Mouse (Mus musculus) skeletal muscle tissue, adult 2 months (tissue): ENCODE data around the gene 0610037L13Rik.

Experiments used
- DNase-seq: peaks from one replicate; pipeline ENCODE4 v3.0.0-alpha.2; 2012; ENCODE audit warnings: low read depth, low spot score

0610037L13Rik gene

DNA sequence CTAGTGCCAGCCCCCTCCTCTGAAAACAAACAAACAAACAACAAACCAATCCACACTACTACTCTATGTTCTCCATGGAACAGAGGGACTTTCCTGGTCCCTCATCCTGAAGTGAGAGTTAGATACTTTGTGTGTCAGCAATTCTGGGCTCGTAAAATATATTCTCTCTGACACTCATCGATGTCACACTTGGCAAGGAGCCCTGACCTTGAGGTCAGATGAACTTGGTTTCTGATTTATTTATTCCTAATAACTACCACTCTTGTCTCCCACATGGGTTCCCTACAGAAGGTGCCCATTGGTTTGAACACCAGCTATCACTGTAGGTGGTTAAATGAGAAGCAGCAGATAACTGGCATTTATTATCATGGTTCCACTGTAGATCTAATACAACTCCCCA, 30.7 kb downstream of the 0610037L13Rik start:
- no peak for DNase-seq

DNA sequence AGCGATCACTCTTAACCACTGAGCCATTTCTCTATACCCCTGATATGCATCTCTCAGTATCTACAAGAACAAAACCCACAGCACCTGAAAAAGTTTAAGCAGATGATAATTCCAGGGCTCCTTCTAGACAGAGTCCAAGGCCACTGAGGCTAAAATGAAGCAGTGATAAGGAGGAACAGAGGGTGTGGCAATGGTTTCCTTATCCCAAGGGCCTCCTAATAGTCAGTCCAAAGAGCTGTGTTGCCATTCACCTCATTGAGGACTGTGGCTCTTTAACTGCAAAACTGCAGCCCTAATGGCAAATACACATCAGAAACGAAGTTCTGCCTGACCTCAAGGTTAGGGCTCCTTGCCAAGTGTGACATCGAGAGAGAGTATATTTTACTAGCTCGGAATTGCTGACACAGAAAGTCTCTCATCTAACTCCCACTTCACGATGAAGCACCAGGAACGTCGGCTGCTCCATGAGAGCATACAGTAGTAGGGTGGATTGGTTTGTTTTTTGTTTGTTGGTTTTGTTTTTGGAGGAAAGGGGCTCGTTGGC, 31.6 kb downstream of the 0610037L13Rik start:
- no peak for DNase-seq

DNA sequence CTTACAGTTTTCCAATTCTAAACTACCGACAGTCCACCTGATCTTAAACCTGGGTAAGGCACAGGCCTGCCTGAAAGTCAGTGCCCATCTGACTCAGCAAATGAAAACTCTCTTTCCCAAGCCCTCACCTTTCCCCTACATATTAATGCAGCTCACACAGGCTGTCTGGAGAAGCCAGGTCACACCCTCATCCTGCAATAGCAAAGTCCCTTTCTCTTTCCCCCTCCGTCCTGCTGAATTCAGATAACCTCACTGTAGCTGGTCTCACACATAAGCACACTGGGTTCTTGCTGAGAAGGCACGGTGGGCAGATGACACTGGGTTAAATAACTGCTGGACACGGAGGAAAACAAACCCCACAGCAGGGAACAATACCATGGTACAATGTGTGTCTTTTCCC, 32.3 kb downstream of the 0610037L13Rik start:
- no peak for DNase-seq

DNA sequence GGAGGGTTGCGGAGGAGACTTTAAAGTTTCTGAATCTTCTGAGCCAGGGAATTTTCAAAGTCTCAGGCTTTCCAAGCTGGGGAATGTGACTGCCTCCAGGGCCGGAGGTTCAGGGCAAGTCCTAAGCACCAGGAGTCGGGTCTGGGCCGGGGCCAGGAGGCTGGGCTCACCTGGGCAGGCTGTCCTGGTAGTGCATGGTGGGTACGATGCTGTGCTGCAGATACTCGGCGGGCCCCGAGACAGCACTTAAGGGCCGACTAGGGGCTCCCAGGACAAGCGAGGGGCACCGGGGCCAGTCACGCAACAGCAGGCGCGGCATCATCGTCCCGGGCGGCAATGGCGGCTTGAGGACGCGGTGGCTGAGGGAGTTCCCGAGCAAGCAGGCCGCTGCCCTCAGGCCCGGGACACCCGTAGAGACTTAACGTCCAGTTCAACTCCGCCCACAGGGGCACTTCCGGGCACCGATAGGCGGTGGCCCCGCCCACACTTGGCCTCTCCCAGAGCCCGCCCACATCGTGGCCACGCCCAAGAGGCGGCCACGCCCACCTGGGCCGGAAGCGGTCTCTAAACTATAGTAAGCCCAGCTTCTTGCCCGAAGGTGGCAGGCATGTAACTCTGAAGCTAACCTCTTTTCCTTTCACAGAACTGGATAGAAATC, 33.7 kb downstream of the 0610037L13Rik start, which contains the start of gene Cpt2:
Cpt2 (minus strand) TSS at position 466 of the 658 bp plus-strand sequence.
- DNase-seq, result peak; percentile 97

DNA sequence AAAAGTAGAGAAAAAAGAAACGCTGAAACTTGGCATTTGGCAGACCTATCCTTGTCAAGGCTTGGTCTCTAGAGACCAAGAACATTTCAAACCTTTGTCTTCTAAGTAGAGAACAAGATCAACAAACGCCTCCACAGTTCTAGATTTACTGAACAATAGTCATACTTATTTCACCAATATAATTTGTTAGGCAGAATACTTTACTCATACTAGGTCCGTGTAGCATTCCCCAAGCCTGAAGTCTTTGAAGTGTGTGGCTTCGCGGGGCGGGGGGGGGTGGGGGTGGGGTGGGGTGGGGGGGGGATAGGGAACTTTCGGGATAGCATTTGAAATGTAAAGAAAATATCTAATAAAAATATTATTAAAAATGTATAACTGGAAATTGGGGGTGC, 34.2 kb downstream of the 0610037L13Rik start:
- DNase-seq, result no peak

DNA sequence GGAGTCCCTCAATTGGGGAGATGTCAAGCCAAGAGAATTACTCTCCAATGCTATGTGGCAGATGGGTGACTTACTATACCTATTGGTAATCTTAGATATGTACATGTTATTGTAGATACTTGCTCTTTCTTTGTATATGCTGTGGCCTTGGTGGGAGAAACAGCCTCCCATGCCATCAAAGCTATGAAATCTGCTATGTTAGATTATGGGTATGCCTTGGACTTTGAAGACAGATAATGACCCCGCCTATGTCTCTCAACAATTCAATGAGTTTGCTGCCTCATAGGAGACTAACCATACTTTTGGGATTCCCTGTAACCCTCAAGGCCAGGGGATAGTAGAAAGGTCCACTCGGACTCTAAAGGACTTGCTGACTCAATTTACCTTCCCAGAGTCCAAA, 38.7 kb downstream of the 0610037L13Rik start:
- DNase-seq, result no peak

DNA sequence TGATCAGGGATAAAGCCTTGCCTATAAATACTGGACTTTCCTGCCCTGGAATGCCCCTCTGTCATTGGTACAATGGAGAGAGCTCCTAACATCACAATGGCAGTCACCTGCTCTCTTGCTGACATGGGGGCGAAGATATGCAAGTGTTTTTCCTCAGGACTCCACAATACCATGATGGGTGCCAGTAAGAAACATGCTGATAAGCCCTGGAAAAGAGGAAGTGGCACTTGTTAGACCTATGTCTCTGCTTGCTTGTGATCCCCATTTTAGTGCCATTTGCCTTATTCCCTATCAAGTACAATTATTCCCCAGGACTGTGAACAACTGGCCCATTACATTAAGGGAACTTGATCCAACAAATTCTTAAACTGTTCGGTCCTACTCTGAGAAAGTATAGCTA, 39.1 kb downstream of the 0610037L13Rik start:
- DNase-seq, result no peak

DNA sequence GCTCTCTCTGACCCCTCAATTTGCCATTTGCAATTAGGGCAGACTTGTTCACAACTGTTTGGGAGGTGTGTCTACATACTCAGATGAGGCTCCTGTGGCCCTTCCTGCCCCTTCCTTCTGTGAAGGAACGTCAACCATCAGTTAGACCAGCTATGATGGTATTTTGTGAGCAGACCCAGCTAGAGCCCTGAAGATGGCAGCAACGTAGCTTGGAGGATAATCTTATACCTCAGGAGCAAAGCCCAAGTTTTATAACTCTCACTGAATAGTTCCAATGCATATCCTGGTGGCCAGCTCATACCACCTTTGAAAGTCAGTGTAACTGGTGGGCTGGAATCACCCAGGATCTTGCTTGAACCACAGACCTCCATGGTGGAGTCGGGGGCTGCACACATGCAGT, 41.8 kb downstream of the 0610037L13Rik start:
- no peak for DNase-seq

DNA sequence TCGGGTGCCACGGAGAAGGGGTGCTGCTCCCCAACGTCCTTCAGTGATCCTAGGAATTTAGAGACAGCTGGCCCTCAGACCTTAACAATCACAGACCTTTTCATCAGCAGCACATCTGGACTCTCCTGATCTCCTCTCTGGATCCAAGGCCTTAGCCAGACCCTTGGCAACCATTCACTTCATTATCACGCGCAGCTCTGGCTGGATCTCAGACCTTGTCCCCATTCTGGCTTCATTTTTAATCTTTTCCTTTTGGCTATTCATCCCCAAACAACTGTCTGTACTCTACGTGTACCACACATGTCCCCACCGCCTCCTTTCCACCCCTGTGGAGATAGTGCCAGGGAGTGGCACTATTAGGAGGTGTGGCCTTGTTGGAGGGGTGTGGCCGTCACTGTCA, 43.6 kb downstream of the 0610037L13Rik start:
- DNase-seq, result no peak

DNA sequence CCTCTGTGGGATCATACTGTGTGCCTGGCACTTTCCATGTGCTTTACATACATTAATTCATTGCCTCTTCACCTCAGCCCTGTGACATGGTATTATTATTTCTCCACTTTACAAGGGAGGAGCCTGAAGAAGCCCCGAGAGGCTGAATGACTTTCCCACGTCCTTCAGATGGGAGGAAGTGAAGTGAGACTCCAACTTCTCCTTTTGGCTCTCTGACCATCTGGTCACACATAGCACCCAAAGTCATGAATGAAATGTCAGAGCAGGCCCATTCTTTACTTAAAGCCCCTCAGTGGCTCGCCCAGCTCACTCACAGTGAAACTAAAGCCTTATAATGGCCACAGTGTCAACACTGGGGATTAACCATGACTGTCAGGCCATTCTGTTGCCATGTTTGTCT, 45.6 kb downstream of the 0610037L13Rik start:
- DNase-seq, result no peak

DNA sequence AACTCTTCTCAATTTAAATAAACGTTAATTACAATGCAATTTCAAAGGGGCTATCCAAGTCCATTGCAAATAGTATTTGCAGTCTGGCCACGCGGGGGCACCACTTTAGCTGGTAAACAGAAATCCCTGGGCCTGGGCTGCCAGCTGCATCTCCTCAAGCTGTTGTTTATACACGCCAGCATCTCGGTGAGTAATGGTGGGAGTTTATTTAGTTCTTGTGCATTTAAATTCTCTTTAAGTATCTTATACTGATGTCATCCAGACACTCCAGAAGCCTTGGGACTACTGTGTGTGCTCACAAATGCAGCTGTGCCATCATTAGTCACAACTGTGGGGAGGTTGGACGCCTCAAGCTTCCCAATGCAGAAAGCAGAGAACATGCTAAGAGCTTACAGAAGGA, 47.7 kb downstream of the 0610037L13Rik start:
- peak; percentile 56 for DNase-seq

DNA sequence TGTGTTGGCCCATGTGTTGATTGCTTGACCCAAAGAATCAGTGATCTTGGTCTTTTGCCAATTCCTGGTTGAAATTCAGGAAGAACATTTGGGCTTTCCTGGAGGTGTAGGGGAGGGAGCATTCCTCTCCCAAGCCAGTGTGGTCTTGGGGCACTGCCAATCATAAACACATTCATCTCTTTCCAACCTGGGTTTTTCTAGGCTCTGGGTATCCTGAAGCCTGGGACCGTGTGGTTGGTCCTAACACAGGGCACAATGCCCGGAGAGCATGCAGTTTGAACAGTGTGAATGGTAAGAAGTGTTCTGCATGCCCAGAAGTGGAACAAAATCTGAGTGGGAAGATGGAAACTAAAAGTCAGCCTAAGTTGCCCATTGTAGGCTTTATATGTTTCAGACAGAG, 48.5 kb downstream of the 0610037L13Rik start:
- DNase-seq, result no peak

DNA sequence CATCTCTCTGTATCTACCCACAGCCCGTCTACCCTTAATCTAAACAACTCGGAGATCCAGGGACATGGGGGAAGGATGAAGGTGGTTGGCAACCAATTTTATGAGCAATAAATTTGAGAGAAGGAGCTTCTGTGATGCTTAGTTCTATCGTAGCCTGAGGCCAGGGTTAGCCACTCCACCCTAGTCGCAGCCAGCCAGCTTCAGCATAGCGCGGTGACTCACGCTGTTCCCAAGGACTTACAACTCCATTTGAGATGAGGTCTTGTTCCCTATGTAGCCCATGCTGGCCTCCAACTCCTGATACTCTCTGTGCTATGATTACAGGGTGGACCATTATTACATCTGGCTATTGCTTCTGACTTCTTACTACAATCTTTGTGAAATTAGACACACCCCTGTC, 53.1 kb downstream of the 0610037L13Rik start:
- DNase-seq, result no peak

DNA sequence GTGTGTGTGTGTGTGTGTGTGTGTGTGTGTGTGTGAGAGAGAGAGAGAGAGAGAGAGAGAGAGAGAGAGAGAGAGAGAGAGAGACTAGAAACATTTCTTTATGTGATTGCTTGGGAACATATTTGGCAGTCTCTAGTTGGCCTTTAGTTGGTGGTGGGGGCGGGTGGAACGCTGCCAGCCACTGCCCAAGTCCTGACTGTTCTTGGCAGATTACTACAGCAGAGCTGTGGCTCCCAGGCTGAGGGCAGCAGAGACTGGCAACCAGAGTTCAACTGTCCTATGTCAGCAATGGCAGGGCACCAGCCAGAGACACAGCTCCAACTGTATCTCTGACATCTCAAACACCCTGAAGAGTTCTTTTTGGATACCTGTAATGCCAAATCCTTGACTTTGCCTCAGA, 54.5 kb downstream of the 0610037L13Rik start:
- no peak for DNase-seq
